Mouse (Mus musculus): ENCODE results near the gene Bhlhe23.

Gene Bhlhe23

DNA sequence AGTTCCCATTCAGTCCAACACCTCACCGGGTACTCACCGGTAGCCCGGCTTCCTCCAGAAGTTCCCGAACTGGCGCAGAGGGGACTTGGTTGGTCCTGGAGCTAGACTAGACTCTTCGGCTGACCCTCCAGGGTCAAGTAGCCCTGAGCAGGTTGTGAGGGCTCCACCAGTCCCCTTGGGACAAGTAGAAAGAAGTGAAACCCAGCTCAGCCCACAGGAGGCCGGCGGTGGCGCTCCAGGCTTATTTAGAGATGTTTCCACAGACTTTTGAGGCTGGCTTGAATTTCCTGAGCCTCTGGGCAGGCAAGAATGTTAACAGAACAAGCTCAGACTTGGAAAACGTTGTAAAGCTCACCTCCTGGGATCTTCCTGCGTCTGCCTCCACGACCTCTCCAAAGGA is 1.5 kb downstream of the Bhlhe23 start:
- no peak for DNase-seq (ENCODE audit: low read depth, low spot score)

DNA sequence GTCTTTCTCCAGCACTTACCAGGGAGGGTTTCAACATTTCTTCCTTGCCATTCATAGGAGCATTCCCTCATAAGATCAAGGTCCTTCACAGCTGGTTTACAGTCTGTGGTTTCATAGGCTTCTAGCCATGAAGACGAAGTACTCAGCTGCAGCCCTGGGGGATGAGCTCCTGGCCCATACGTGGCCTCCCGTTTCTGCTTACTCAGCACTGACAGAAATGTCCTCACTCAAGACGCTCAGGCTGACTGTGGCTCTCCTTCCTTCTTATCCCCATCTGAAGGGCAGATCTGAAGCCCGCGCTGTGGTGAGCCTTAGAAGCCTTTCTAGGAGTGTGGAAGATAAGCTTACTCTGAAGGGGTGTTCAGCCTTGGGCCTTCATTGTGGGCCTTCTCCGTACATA is 11.0 kb downstream of the Bhlhe23 start:
- DNase-seq (ENCODE audit: low read depth, low spot score) = no peak

DNA sequence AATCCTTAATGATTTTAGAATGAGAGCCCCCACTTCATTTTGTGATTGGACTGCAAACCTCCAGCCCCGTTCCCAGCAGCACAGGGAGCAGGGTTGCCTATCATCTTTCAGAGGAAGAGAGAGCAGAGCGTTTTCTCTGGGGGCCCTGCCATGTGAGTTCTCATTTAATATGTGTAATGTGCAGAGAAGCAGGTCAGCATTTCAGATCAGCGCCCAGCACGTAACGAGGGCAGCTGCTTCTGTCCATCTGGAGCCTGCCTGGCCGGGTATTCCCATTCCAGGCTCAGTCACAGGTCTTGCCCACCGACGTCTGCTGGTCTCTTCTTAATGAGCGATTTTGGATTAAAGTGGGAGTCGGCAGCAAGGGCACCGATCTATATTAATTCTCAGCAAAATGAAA is 11.7 kb downstream of the Bhlhe23 start:
- no peak for DNase-seq (ENCODE audit: low read depth, low spot score)

DNA sequence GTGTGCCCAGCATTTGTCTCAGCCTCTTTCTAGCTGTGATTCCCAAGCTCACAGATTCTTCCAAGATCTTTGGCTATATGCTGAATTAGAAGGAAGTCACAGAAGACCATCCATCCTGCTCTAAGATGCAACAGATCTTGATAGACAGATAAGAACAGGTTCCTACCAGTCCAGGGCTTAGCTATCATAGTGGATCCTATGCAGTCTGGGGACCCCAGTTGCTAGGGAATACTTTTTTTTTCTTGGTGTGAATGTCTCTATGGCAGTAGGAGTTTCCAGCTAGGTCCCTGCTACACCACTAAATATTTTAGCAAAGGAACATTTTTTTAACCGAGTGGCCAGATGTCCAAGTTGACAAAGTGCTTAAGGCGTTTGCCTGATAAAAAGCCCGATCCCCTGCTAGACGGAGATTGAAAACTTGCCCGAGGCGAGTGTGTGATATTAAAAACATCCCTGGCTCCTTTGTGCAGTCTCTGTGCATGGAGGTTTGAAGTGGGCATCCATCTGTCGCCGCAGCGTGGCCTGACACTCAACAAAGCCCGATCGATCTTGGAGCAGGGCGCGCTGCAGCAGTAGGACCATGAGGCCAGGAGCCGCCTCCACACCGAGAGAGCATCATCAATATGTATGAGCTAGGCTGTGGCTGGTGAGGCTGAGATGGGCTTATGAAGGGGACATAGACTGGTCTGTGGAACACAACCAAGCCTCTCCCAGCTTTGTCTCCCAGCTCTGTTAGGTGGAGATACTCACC is 18.0 kb downstream of the Bhlhe23 start:
- no peak for DNase-seq (ENCODE audit: low read depth, low spot score)

DNA sequence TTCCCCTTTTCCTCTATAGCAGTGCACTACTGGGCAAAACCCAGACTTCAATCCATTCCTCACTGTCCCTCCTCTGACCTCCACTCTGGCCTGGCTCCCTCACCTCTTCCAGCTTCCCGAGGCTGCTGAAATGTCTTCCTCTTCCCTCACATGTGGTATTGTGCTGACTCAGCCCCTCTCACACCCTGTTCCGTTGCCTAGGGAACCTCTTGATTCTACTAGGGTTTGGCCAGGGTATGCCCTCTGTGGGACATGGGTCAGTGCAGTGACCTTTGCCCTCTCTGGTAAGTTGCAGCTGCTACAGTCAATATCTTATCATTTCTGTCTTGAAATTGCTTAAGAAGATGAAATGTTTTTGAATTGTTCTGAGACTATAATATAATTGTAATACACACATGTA is 19.9 kb downstream of the Bhlhe23 start:
- no peak for DNase-seq (ENCODE audit: low read depth, low spot score)

DNA sequence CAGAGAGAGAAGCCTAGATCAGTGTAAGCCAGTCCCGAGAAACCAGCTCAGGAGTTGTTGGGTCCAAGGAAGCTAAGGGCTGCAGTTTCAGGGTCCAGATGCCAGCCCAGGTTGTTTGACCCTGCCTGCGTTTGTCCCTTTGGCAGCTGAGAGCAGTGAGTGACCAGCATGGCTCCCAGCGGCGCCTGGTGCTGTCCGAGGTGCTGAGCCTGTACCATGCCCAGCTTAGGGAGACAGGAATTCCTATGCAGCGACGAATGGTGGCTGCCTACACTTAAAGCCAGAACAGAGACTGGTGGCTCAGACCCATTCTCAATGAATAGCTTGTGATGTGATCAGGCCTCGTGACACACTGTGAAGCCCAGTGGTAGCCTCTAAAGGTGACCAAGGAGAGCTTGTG is 20.8 kb downstream of the Bhlhe23 start:
- no peak for DNase-seq (ENCODE audit: low read depth, low spot score)

DNA sequence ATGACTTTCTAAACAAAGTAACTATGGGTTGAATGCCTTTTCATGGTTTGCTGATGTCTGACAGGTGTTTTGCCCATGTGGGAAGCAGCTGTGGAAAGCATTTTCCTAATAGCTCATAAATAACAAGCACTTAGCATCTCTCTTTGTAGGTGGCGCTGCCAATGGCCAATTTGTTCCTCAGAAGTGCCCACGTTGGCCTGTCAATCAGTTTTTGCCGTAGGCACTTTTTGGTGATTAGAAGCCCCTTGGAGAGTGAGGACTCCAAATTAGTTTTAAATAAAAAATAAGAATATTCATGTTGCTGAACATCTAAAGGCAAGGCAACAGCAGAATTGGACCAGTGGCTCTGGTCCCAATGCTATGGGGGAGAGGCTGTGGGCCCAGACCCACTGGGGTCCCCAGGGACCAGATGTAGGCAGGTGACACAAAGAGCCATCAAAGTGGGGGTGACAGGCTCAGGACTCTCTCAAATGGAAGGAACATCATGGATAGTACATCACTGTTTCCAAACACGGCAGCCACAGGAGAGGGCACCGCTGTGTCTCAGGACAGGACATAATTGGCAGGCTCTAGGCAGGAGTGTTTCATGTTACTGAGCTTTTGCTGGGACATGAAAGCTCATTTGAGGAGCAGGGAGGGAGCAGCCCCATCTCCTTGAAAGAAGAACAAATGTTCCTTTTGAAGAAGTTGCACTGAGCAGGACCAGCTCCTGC is 21.6 kb downstream of the Bhlhe23 start:
- no peak for DNase-seq (ENCODE audit: low read depth, low spot score)

DNA sequence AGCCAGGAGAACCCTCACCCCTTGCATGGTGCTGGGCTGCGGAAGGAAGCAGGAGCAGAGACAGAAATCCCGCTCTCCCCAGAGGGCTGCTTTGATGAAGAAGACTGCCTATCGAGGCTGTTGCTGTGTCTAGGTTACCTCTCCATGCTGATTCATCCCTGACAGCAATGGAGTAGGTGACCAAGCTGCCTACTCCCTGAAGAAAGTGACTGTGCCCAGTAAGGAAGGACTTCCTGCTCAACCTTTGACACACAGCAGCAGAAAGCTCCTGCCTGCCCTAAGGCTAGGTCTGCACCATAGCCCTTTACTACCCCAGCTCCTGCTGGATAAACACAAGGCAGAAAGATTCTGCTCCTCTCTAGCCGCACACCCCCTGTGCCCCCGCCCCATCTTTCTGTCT is 27.8 kb downstream of the Bhlhe23 start:
- DNase-seq (ENCODE audit: low read depth, low spot score) = no peak

DNA sequence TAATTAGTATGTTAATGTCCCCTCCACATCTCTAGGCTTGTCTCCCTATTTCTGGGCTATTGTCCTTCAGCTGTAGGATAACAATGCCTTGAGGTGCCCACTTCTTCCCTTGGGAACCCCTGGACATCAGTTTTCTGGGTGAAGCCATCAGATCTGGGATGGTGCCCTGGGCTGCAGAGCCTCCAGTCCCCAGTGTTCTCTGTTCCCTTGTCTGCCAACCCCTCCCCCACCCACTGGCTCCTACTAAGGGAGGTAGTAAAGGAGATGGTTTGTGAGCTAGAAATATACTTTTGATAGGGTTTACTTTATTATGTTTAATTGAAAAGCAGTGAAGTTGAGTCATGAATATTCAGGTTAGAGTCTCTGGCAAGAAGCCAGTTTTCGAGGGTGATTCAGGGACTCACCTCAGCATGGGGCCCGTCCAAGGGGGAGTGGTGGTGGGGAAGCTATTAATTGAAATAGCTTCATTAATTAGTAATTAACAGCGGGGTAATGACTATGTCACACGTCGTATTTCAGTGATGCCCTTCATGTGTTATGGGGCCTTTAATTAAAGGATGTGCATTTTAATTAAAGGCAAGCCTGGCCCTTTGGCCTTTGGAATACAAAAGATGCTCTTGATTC is 30.0 kb downstream of the Bhlhe23 start:
- DNase-seq (ENCODE audit: low read depth, low spot score) = no peak

DNA sequence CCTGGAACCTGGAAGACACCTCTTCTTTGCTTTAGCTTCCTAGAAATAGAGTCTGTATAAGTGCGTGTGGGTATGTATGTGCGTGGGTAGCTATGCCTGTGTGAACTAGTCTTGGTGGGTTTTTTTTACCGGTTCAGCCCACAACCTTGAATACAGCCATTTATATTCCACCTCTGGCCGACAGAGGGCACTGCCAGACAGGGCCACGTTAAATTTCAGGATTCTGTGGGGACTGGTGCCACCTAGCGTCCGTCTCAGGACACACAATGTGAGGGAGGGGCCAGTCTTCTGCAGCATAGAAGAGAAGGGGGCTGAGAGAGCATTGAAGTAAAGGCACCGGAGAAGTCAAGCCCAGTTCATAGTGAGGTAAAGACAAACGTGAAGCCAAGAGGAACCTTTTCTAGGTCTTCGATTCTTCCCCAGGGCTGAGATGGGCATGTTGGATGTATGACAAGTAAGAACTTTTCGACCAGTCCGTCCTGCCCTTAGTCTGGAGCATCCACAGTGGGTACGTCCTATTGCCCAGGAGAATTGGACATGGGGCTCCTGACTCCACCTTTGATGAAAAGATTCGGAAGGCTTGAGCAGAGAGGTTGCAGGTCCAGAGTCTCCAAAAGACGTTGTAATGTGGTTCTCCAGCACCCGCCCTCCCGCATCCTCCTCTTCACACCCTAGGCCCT is 31.3 kb downstream of the Bhlhe23 start:
- peak; percentile 95 for DNase-seq (ENCODE audit: low read depth, low spot score)

DNA sequence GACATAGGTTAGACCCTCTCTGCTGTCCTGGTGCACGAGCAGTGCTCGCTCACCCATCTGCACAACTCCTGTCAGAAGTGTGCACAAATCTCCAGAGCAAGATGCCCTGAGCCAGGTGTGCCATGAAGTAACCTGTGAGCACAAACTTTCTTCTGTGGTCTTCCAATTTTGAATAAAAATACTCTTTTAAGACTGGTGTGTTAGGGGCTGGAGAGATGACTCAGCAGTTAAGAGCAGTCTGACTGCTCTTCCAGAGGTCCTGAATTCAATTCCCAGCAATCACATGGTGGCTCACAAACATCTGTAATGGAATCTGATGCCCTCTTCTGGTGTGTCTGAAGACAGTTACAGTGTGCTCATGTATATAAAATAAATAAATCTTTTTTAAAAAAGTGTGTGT is 33.4 kb downstream of the Bhlhe23 start:
- DNase-seq (ENCODE audit: low read depth, low spot score) = no peak

DNA sequence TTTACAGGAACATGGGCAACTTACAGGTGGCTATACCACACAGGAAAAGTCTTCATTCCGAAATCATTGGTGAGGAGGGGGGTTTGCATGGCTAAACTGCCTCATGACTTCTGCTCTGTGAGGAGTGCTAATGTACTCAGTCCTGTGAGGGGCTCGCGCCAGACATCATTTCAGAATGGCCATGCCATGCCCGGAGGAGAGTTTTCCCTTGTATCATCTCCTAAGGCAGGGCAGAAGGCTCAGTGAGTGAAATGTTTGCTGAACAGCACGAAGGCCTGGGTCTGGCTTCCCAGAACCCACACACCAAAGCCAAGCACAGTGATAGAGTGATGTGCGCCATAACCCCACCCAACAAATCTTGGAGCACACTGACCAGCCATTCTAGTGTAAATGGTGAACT is 33.9 kb downstream of the Bhlhe23 start:
- DNase-seq (ENCODE audit: low read depth, low spot score) = no peak

DNA sequence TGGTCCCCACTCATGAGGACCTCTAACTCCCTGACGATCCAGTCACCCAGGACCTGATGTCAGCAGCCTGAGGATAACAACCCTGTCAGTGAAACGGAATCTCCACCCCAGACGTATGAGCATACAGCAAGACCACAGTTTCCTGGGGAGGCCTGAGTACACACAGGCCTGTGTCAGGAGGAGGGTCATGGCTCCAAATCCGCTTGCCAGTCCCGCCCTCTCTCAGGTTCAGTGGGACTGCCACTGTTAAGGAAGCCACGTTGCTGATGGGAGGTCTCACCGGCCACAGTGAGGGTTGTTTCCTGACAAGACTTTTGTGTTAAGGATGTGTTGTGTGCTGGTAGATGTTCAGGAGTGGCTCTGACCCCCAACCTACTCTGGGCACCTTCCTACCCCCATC is 35.3 kb downstream of the Bhlhe23 start:
- no peak for DNase-seq (ENCODE audit: low read depth, low spot score)

DNA sequence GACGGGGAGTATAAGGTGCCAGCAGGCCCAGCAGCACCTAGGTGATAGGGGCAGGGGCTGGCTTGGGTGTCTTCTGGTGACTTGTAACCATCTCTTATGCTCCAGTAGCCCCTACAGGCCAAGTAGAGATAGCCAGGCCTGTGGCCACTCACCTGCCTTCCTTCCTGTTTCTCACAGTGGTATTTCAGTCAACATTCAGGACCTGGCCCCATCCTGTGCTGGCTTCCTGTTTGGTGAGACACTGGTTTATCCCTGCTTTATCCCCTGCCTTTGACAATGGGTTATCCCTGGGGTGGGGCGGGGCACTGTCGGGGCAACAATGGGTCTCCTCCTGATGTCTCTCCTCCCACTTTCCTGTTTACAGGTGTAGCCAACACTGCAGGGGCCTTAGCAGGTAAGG is 36.4 kb downstream of the Bhlhe23 start:
- no peak for DNase-seq (ENCODE audit: low read depth, low spot score)

DNA sequence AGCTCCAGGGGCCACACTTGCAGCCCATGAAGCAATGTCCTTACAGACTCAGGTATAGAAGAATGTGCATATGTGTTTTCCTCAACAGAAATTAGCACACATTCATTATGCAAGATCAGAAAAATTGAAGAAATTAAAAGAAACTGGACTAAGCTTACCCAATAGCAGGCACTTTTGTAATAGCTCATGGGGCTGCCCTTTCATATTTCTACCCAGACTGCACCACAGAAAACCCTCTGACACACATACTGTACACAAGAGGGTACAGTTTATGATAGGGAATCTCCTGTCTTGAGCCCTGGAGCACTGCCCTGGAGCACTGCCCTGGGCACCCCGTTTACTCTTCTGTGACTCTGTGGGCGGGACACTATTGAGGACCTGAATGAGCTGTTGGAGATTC is 38.7 kb downstream of the Bhlhe23 start:
- DNase-seq (ENCODE audit: low read depth, low spot score) = no peak

DNA sequence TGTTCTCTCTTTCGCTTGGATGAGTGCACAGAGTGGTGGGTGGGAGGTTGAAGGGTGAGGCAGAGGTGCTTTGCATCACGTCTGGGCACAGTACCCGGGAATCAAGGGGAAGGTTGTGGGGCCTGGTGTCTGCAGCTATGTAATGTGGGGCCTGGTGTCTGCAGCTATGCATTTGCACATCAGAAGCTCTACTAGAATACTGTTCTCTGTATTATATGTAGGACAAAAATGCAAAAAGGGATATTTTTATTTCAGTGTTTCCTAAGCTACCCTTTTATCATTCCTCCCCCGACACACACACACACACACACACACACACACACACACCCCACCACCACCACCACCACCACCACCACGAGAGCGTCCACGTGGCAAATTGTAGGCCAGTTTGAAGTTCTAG is 41.5 kb downstream of the Bhlhe23 start:
- DNase-seq (ENCODE audit: low read depth, low spot score) = no peak

DNA sequence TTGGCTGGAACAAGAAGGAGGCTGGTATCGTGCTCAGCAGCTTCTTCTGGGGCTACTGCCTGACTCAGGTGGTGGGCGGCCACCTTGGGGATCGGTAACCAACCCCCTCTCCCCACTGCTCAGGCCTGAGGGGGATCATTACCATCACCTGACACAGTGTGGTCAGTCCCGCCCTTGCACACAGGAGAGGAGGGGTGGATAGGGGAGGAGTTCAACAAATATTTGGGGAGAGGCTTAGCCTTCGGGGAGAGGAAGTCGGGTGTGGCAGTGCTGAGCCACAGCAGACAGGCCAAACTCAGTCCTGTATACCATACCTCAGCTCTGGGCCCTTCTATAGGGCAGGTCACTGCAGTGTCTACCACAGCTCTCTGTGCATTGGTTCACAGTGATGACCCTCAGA is 44.7 kb downstream of the Bhlhe23 start:
- peak; percentile 50 for DNase-seq (ENCODE audit: low read depth, low spot score)

DNA sequence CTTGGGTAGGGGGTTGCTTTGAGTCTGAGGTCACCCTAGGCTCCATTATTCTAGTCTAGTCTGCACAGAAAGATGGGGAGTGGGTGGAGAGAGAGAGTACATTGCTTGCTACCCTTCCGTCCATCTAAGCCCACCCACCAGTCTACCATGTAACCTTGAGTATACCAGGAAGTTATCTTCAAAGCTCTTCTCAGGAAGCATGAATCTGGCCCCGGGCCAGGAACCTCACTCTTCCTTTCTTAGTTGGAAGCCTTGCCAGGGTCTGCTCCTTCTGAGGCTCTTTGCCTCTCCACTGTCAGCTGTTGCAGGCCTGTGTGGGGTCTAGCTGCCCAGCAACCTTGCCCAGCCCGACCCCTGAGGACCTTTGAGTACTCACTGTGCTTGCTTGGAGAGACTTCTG is 45.7 kb downstream of the Bhlhe23 start:
- peak; percentile 79 for DNase-seq (ENCODE audit: low read depth, low spot score)

DNA sequence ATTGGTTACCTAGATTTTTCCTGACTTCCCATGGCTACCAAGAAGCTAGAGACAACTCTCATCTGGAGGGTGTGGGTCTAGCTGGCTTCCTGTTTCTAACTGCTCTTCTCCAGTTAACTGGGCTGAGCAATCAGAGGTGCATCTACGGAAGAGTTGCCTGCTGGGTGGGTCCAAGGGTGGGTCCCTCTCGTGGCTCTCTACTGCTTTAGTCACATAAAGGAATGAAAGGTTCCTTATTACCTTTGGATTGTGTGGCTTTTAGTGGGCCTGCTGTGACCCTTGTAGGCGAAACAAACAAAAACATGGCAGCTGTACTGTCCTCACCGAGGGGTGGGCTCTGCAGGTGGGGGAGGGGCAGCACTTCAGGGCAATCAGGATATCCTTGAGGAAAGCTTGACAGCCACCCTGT is 49.1 kb downstream of the Bhlhe23 start:
- DNase-seq (ENCODE audit: low read depth, low spot score) = no peak

DNA sequence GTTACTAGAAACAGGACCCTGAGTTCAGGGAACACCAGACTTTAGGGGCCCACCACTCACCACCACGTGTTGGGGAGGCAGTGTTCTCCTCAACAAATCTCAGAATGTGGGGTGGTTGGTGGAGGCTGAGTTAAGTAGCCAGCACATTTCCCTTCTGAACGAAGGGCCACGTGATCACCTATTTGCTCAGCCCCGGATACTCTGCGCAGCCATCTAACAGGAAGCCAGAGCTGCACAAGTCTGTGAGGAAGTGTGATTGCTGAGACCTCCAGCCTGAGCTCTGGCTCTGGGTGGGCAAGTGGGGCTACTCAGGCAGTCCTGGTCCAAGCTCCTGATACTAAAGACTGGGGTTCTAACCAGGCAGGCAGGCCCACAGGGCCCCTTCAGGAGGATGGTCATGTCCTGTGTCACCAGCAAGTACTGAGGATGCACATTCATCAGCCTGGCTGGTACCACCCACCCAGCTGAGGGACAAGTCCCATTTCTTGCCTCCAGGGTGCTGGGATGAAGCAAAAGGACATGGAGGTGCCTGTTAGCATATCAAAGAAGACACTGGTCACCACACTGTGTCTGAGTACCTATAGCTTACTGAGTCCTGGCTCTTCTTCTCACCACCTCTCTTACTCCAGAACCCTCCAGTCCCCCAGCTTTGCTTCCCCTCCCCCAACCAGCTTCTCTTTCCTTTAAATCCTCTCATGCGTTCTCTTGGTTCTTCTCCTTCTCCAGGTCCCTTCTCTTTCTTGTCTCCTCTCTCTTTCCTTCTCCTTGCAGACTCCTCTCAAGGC is 49.9 kb downstream of the Bhlhe23 start:
- DNase-seq (ENCODE audit: low read depth, low spot score) = peak; percentile 81

DNA sequence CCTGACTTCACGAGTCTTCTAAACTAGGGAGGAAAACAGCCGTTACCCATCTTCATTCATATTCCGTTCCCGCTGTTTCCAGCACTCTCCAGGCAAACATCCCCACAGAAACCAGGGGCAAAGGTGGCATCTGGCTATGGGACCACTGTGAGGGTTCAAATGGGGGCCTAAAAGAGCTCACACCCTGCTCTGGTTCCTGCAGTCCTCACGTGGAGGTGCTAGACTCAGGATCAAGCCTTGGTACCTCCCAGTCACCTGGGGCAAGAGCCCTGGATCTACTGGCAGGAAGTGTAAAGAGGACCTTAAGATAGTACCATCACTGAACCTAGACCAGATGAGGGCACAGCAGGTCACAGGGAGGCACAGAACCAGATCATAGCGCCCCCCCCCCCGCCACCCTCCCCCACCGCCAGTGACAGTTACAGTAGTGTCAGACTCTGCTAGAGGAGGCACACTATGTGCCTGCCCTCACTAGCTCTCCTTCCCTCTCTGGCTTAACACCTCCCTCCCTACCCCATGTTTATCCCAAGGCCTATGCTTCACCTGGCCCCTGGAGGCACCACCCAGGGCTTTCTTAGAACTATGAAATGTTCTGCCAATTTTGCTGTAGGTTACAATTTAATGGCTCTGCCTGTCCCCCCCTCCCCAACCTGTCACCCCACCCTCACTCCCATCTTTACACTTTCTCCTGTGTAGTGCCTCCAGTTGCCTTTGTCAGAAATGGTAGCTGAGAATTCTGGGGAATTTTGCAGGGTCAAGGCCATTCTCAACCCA is 50.7 kb downstream of the Bhlhe23 start:
- DNase-seq (ENCODE audit: low read depth, low spot score) = peak; percentile 40

Data from CD4-positive, CD25-positive, alpha-beta regulatory T cell, adult 2 months (primary cell).